Mouse (Mus musculus) heart, postnatal 0 days (tissue): ENCODE measurements around the gene Nup107. TPM values are rescaled to one million over a fixed set of nuclear protein-coding genes. Genes with fewer than 3 reads are reported as not detected.

ENCODE experiments used
- ATAC-seq: fragments of 200-750 bp; cut with Nextera tagmentation; 2 replicates; pipeline ENCODE4 v1.8.0; 2017; ENCODE audit warnings: low read depth, moderate number of reproducible peaks, moderate library complexity; ENCODE audit not compliant: insufficient read depth
- DNase-seq: peaks from one replicate; pipeline ENCODE4 v3.0.0-alpha.2; 2016; ENCODE audit warnings: low spot score
- H3K27ac ChIP-seq: fragments of 300-500 bp; sonication (generic); 2 replicates; pipeline ENCODE4 v1.5.1; 2014; ENCODE audit warnings: low read depth, mild to moderate bottlenecking
- H3K27me3 ChIP-seq: fragments of 300-500 bp; sonication (generic); 2 replicates; pipeline ENCODE4 v1.6.1; 2014; ENCODE audit warnings: low read length, mixed read lengths; ENCODE audit not compliant: control insufficient read depth, insufficient read depth
- H3K36me3 ChIP-seq: fragments of 300-500 bp; sonication (generic); replicated peaks from 2 replicates; pipeline ENCODE4 v1.6.1; 2014; ENCODE audit warnings: low read length, mixed read lengths; ENCODE audit not compliant: control insufficient read depth, insufficient read depth
- H3K4me1 ChIP-seq: fragments of 300-500 bp; sonication (generic); 2 replicates; pipeline ENCODE4 v1.6.1; 2014; ENCODE audit warnings: antibody characterized with exemption; ENCODE audit not compliant: control insufficient read depth, insufficient read depth
- H3K4me2 ChIP-seq: fragments of 300-500 bp; sonication (generic); 2 replicates; pipeline ENCODE4 v1.6.1; 2014; ENCODE audit warnings: low read depth, mild to moderate bottlenecking, low read length, moderate library complexity
- H3K4me3 ChIP-seq: fragments of 300-500 bp; sonication (generic); 2 replicates; pipeline ENCODE4 v1.5.1; 2014; ENCODE audit warnings: low read depth, low read length
- H3K9ac ChIP-seq: fragments of 300-500 bp; sonication (generic); replicated peaks from 2 replicates; pipeline ENCODE4 v1.6.1; 2014; ENCODE audit warnings: low read depth, low read length, mixed read lengths
- H3K9me3 ChIP-seq: fragments of 300-500 bp; sonication (generic); replicated peaks from 2 replicates; pipeline ENCODE4 v1.6.1; 2016; ENCODE audit warnings: low read length; ENCODE audit not compliant: control insufficient read depth
- CTCF ChIP-seq: IDR thresholded peaks from 2 replicates; pipeline ENCODE4 v1.5.1; 2016; ENCODE audit warnings: antibody characterized with exemption, control low read depth, low read depth
- EP300 ChIP-seq: IDR thresholded peaks from 2 replicates; pipeline ENCODE4 v1.6.1; 2016; ENCODE audit warnings: antibody characterized with exemption, low read depth
- WGBS: fragments of 180-500 bp; shearing (Covaris S2); extraction: QIAGEN DNeasy Blood & Tissue Kit; methylation state at CpG from one replicate; pipeline ENCODE4 v1.1.7; 2014; 5-methylcytosine and 5-hydroxymethylcytosine counted together
- polyA plus RNA-seq: library from polyadenylated mRNA; unstranded; fragments of >200 nt; fragmentation: Nextera tagmentation; extraction: Ambion mirVana; gene quantifications from 2 replicates; pipeline ENCODE4 v1.2.1, GENCODE M21; 2015
- total RNA-seq: library from RNA; depleted of rRNA; stranded (reverse); fragments of >200 nt; gene quantifications from 2 replicates; pipeline ENCODE4 v1.2.3, GENCODE M21; 2014; ENCODE audit warnings: low replicate concordance

Nup107 gene
- total and polyA plus RNA-seq, 2 experiments from 2014 or later = 18.6 to 23.6 TPM

DNA sequence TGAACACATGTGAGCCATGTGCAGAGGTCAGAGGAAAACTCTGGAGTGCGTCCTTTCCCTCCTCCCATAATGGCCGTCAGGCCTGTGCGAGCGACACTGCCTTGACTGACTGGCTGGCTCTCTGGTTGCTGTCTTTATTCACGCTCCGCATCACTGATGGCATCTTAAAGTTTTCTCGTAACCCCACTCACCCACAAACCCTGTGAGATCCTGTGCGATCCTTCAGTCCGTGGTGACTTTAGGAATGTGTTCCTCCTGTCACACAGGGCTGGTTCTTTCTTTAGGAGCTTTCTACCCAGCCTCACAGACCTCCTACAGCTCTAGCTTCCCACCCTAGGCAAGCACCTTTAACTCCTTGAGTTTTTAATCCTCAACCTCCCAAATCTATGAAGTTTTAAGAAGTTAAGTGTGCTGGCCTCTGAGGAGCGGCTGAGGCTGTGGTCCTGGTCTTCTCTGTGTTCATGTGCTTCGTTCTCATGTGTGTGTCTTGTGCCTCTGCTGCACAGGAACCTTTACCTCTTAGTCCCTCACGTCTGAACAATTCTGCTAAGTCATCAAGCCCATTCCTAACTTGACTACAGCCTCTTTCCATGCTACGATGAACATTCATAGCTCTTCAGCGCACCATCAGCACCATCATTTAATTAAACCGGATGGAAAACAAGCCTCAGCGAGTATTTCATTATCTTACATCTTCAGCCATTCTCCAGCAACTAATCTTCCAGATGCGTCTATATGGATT is 20.0 kb downstream of the Nup107 start:
- no peaks in the 10 kb centered on the region for H3K4me1 ChIP-seq
- TF ChIP-seq CTCF = no peak
- no peak for TF ChIP-seq EP300
- ATAC-seq (no peak), DNase-seq (no peak)
- H3K4me2 ChIP-seq = no peak overlapping the region
- H3K9ac ChIP-seq = no peak overlapping the region
- H3K27ac ChIP-seq = no peak overlapping the region
- WGBS = 93% methylated on average over 17 of the region's 17 CpGs
- H3K36me3 ChIP-seq = peaks cover 80% of the 10 kb centered on the region
- H3K9me3 ChIP-seq = no peaks in the 10 kb centered on the region
- no peaks in the 10 kb centered on the region for H3K27me3 ChIP-seq
- no peak overlapping the region for H3K4me3 ChIP-seq

DNA sequence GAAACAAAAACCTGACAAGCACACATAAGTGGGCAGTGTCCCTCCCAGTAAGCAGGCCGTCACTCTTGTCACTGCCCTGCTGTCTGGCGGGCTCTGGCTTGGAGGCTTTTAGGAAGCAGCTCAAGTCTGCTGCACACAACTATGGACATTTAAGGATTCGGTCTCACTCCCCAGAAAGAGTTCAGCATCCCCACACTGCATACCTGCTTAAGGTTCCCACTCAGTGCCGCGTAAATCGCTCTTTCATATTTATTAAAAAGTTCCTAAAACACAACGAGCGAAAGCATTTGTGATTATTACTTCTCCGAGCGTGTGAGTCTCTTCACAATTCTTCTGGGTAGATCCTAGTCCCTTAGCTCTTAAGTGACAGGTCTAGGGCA is 21.4 kb downstream of the Nup107 start:
- DNase-seq = no peak

DNA sequence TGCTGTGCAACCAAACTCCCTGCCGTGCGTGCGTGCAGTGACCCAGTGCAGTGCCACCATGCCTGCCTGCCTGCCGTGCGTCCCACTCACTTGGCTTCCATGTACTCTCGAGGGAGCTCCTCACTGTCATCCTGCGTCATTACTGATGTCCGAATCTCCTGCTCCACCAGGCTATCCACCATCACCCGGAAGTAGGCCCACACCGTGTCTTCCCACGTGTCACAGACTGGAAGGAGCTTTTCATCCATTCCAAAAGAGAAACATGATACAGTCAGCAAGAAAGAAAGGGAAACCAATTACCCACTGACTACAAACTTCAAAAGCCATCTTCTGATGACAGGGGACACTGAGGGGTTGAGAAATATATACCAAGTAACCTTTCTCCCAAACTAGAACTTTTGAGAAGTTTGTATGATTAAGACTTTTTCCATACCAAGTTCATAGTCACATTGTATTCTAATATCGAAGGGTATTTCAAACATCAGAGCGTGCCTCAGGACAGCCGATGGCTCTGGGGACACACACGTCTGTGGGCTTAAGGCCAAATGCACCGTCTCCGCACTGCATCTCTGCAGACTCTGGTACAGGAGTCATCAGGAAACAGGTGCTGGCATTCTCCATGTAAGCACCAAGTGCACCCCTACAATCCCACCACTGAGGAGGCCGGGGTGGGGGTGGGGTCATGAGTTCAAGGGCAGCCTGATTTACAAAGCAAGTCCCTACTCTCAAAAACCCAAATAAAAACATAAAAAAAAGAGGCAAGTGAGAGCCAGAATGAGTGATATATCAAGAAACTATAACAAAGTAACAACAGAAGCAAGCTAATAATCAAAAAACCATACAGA is 22.0 kb downstream of the Nup107 start:
- Histone ChIP-seq H3K36me3 (peaks cover 83% of the 10 kb centered on the region), H3K27me3 (no peaks in the 10 kb centered on the region)
- ATAC-seq = no peak

More for the DNA sequence above, 21.4 kb downstream of the Nup107 start:
- no peak for ATAC-seq
- Histone ChIP-seq H3K9ac (no peak overlapping the region), H3K36me3 (peaks cover 81% of the 10 kb centered on the region), H3K27ac (no peak overlapping the region), H3K4me2 (no peak overlapping the region), H3K4me3 (no peak overlapping the region), H3K9me3 (no peaks in the 10 kb centered on the region), H3K27me3 (no peaks in the 10 kb centered on the region), H3K4me1 (no peaks in the 10 kb centered on the region)
- no peak for TF ChIP-seq CTCF
- WGBS = 92% methylated on average over 10 of the region's 10 CpGs

DNA sequence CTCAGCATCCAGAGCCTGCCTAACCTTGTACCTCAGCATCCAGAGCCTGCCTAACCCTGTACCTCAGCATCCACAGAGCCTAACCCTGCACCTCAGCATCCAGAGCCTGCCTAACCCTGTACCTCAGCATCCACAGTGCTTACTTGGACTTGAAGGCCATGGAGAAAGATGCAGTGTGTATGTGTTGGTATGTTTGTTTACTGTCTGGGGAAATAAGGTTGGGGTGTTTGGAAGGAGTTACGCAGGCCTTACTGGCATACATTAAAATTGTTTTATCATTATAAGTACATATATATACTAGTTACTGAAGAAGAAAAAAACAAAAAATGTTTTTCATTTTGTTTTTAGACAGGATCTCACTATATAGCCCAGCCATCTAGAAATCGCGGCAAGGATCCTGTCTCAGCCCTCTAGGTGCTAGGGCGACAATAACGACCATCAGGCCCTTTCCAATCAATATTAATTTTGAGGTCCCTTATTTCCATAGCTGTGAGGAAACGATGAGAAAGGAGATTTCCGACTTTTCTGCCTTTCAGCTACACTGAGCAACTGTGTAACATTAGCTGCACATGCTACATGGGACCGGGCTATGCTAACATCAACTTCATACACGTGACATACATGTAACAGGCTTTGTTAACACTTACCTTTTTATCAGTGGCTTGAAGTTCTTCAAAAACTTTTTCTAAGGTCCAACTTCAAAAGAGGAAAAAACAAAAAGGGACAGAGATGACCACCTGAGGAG is 22.8 kb downstream of the Nup107 start:
- TF ChIP-seq CTCF = no peak
- TF ChIP-seq EP300 = no peak
- Histone ChIP-seq H3K9me3 (no peaks in the 10 kb centered on the region), H3K27ac (no peak overlapping the region), H3K9ac (no peak overlapping the region), H3K4me3 (no peak overlapping the region), H3K4me1 (no peaks in the 10 kb centered on the region), H3K27me3 (no peaks in the 10 kb centered on the region), H3K36me3 (peaks cover 83% of the 10 kb centered on the region), H3K4me2 (no peak overlapping the region)
- ATAC-seq (no peak), DNase-seq (no peak)
- WGBS = 90% methylated on average over 9 of the region's 9 CpGs

More for the DNA sequence above, 22.0 kb downstream of the Nup107 start:
- H3K4me2 ChIP-seq = no peak overlapping the region
- no peak overlapping the region for H3K4me3 ChIP-seq
- no peak overlapping the region for H3K9ac ChIP-seq
- 88% methylated on average over 18 of the region's 18 CpGs for WGBS
- TF ChIP-seq CTCF (no peak), EP300 (no peak)
- DNase-seq = no peak
- no peak overlapping the region for H3K27ac ChIP-seq
- H3K4me1 ChIP-seq = no peaks in the 10 kb centered on the region
- no peaks in the 10 kb centered on the region for H3K9me3 ChIP-seq

DNA sequence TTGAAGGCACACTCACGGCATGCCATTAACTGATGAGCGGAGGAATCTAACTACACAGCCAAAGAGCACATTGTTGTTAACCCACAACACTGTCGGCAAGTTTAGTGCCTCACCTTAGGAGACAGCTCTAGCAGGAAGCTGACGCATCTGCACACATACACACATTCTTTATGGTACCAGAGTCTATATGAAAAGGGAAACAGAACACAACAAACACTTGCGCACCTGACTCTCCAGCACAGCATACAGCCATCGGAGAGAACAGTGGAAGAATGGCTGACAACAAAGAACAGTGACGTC is 24.4 kb downstream of the Nup107 start:
- Histone ChIP-seq H3K4me3 (no peak overlapping the region), H3K36me3 (peaks cover 79% of the 10 kb centered on the region), H3K27ac (no peak overlapping the region), H3K9me3 (no peaks in the 10 kb centered on the region), H3K4me1 (no peaks in the 10 kb centered on the region), H3K27me3 (no peaks in the 10 kb centered on the region), H3K9ac (no peak overlapping the region), H3K4me2 (no peak overlapping the region)
- TF ChIP-seq CTCF = no peak
- no peak for TF ChIP-seq EP300
- ATAC-seq = no peak
- 86% methylated on average over 7 of the region's 7 CpGs for WGBS
- DNase-seq = no peak
